Comparison of ENCODE assay signal across 24 mouse cellular contexts in genomic region chr15:67782505-67782904, GRCm38 (mm10).
"Had no signal": no experiment of that assay in that cellular context is flagged by ENCODE, and none has a peak within 500 bp of the region (broad histone marks: within the 10 kb centered on the region; RNA-seq: fewer than 3 reads in every experiment).

No protein-coding gene starts in this region.

- H3K36me3 ChIP-seq: heart, embryonic 10.5 days; heart, embryonic 12.5 days; hindbrain, embryonic 10.5 days; hindbrain, embryonic 12.5 days; limb, embryonic 10.5 days; limb, embryonic 12.5 days; liver, embryonic 12.5 days had no signal

- H3K4me2 ChIP-seq: heart, embryonic 12.5 days; hindbrain, embryonic 12.5 days; hindbrain, embryonic 14.5 days; limb, embryonic 12.5 days; liver, embryonic 12.5 days had no signal

- H3K27ac ChIP-seq: gastrocnemius, adult 2 months; heart, embryonic 10.5 days; hindbrain, embryonic 10.5 days; hindbrain, embryonic 12.5 days; hindbrain, embryonic 14.5 days; left cerebral cortex, adult 2 months; limb, embryonic 10.5 days; limb, embryonic 12.5 days; liver, embryonic 12.5 days; liver, embryonic 14.5 days had no signal

- DNase-seq: gastrocnemius, adult 2 months; gastrocnemius, postnatal 10 days; gastrocnemius, postnatal 25 days; heart, adult 18-20 months; heart, postnatal 10 days; heart, postnatal 4 days; kidney, adult 18-20 months; kidney, adult 8-10 months; kidney, postnatal 10 days; kidney, postnatal 25 days; kidney, postnatal 4 days; layer of hippocampus, adult 9-11 months had no signal

- H3K9ac ChIP-seq: heart, embryonic 12.5 days; hindbrain, embryonic 12.5 days; hindbrain, embryonic 14.5 days; limb, embryonic 12.5 days; liver, embryonic 12.5 days; liver, embryonic 14.5 days had no signal

- H3K27me3 ChIP-seq: heart, embryonic 12.5 days; hindbrain, embryonic 12.5 days; limb, embryonic 12.5 days; liver, embryonic 12.5 days had no signal

- H3K4me1 ChIP-seq: heart, embryonic 10.5 days; heart, embryonic 12.5 days; hindbrain, embryonic 10.5 days; hindbrain, embryonic 12.5 days; limb, embryonic 10.5 days; liver, embryonic 12.5 days had no signal

- H3K9me3 ChIP-seq: heart, embryonic 10.5 days; heart, embryonic 12.5 days; hindbrain, embryonic 10.5 days; hindbrain, embryonic 12.5 days; limb, embryonic 10.5 days; limb, embryonic 12.5 days; liver, embryonic 12.5 days had no signal

- ATAC-seq: hindbrain, embryonic 16.5 days; inflammation-experienced regulatory T-cells, adult 6 months; liver, embryonic 12.5 days had no signal

- H3K4me3 ChIP-seq: gastrocnemius, adult 2 months; heart, embryonic 10.5 days; heart, embryonic 12.5 days; hindbrain, embryonic 10.5 days; hindbrain, embryonic 12.5 days; left cerebral cortex, adult 2 months; limb, embryonic 10.5 days; limb, embryonic 12.5 days; liver, embryonic 12.5 days had no signal
